ENCODE assay signal across 8 mouse cellular contexts in genomic region chr7:80294062-80294763, GRCm38 (mm10). TPM values are rescaled to one million over a fixed set of nuclear protein-coding genes. Genes with fewer than 3 reads are reported as not detected.
DNase-seq lines count a peak whose midpoint lies in the region; ATAC-seq lines count a peak whose summit lies in the region.

Gene Prc1 (plus strand): TSS chr7:80294450.

- 1% methylated on average over 52 of the region's 52 CpGs for WGBS in heart, embryonic 13.5 days
- under 1% methylated on average over 52 of the region's 52 CpGs for WGBS in liver, embryonic 12.5 days (ENCODE audit: insufficient replicate concordance)
- under 1% methylated on average over 52 of the region's 52 CpGs for WGBS in stomach, embryonic 15.5 days

- H3K27ac ChIP-seq in brown adipose tissue, adult 24 weeks (replicated peaks; ENCODE audit: low read depth, low read length), result no peak within 1 kb of the TSS
- peak within 1 kb of the TSS; percentile 88 for H3K27ac ChIP-seq in heart, embryonic 13.5 days (replicated peaks)
- peak within 1 kb of the TSS; percentile 93 for H3K27ac ChIP-seq in liver, embryonic 12.5 days
- peak within 1 kb of the TSS; percentile 87 for H3K27ac ChIP-seq in stomach, embryonic 15.5 days

- peaks cover 42% of the 10 kb centered on the region for H3K36me3 ChIP-seq in heart, embryonic 13.5 days
- H3K36me3 ChIP-seq in liver, embryonic 12.5 days, result peaks cover 53% of the 10 kb centered on the region
- 0 out of 2 replicates have a peak, but pooled peaks cover 3% of the 10 kb centered on the region for H3K36me3 ChIP-seq in stomach, embryonic 15.5 days

- H3K4me2 ChIP-seq in heart, embryonic 13.5 days, result peak within 1 kb of the TSS; percentile 78
- peak within 1 kb of the TSS; percentile 71 for H3K4me2 ChIP-seq in liver, embryonic 12.5 days
- peak within 1 kb of the TSS; percentile 78 for H3K4me2 ChIP-seq in stomach, embryonic 15.5 days

- H3K9me3 ChIP-seq in heart, embryonic 13.5 days, result no peaks in the 10 kb centered on the region
- H3K9me3 ChIP-seq in liver, embryonic 12.5 days (replicated peaks), result no peaks in the 10 kb centered on the region
- no peaks in the 10 kb centered on the region for H3K9me3 ChIP-seq in stomach, embryonic 15.5 days

- no peaks in the 10 kb centered on the region for H3K4me1 ChIP-seq in brown adipose tissue, adult 24 weeks (ENCODE audit: control insufficient read depth, insufficient read depth, insufficient read length, low read length)
- peaks cover 35% of the 10 kb centered on the region for H3K4me1 ChIP-seq in heart, embryonic 13.5 days
- peaks cover 61% of the 10 kb centered on the region for H3K4me1 ChIP-seq in liver, embryonic 12.5 days
- 0 out of 2 replicates have a peak, but pooled peaks cover 12% of the 10 kb centered on the region for H3K4me1 ChIP-seq in stomach, embryonic 15.5 days

- no peaks in the 10 kb centered on the region for H3K27me3 ChIP-seq in heart, embryonic 13.5 days (replicated peaks)
- no peaks in the 10 kb centered on the region for H3K27me3 ChIP-seq in liver, embryonic 12.5 days (replicated peaks)
- H3K27me3 ChIP-seq in stomach, embryonic 15.5 days (replicated peaks), result no peaks in the 10 kb centered on the region

- H3K4me3 ChIP-seq in brown adipose tissue, adult 24 weeks (ENCODE audit: insufficient read depth, low read depth, low read length), result peak within 1 kb of the TSS; percentile 58
- peak within 1 kb of the TSS; percentile 86 for H3K4me3 ChIP-seq in heart, embryonic 13.5 days
- H3K4me3 ChIP-seq in liver, embryonic 12.5 days, result peak within 1 kb of the TSS; percentile 89
- peak within 1 kb of the TSS; percentile 87 for H3K4me3 ChIP-seq in stomach, embryonic 15.5 days (replicated peaks)

- peak within 1 kb of the TSS; percentile 92 for H3K9ac ChIP-seq in heart, embryonic 13.5 days
- H3K9ac ChIP-seq in liver, embryonic 12.5 days, result peak within 1 kb of the TSS; percentile 95
- peak within 1 kb of the TSS; percentile 78 for H3K9ac ChIP-seq in stomach, embryonic 15.5 days

- peak; percentile 100 for ATAC-seq in heart, embryonic 13.5 days (ENCODE audit: extremely low read depth, insufficient number of reproducible peaks, low FRiP score, low TSS enrichment)
- peak; percentile 99 for ATAC-seq in liver, embryonic 12.5 days
- ATAC-seq in stomach, embryonic 15.5 days (ENCODE audit: insufficient read depth, low FRiP score, low read depth), result peak; percentile 99

- peak; percentile 99 for DNase-seq in CD4-positive, CD25-positive, alpha-beta regulatory T cell, adult 2 months (ENCODE audit: low read depth, low spot score)
- DNase-seq in fat pad, adult 2 months (ENCODE audit: extremely low read depth, low read depth, low spot score), result peak; percentile 68
- DNase-seq in kidney, postnatal 10 days, result peak; percentile 98
- DNase-seq in natural killer cell, adult 2 months (ENCODE audit: low spot score in 2 of 2), result peak; percentile 98

RNA-seq across cellular contexts. Expression of gene Prc1, which starts in this region (rescaled TPM):
- polyA plus RNA-seq in brown adipose tissue, adult 24 weeks (2012; ENCODE audit: insufficient read depth, insufficient read length, missing spikeins), result 1.3 TPM in 1 of 2 replicates, not detected in the other
- polyA plus RNA-seq in heart, embryonic 13.5 days (2015; fragmentation: Nextera tagmentation; extraction: Ambion mirVana), result 121 and 133 TPM in 2 replicates
- 150 and 158 TPM in 2 replicates for polyA plus RNA-seq in liver, embryonic 12.5 days (2016; fragmentation: Nextera tagmentation; extraction: Ambion mirVana)
- polyA plus RNA-seq in stomach, embryonic 15.5 days (2015; fragmentation: Nextera tagmentation; extraction: Ambion mirVana), result 139 and 142 TPM in 2 replicates

Comparison
In these comparisons a context has a peak if more than half of its experiments do, and no peak if none do; other contexts are left out.
1. RNA of gene Prc1 (polyA plus RNA-seq): 150 to 158 TPM in liver, embryonic 12.5 days, 139 to 142 TPM in stomach, embryonic 15.5 days and 121 to 133 TPM in heart, embryonic 13.5 days; 1.3 TPM in brown adipose tissue, adult 24 weeks; every median in the first group is over 10 times any median in the second.
2. Peak in every context shown above with its lines, with median percentiles within 50 percentile points of each other: DNase-seq, H3K4me3 ChIP-seq, ATAC-seq, H3K4me2 ChIP-seq and H3K9ac ChIP-seq.